17 mouse cellular contexts compared by ENCODE assay signal in the genomic region with DNA sequence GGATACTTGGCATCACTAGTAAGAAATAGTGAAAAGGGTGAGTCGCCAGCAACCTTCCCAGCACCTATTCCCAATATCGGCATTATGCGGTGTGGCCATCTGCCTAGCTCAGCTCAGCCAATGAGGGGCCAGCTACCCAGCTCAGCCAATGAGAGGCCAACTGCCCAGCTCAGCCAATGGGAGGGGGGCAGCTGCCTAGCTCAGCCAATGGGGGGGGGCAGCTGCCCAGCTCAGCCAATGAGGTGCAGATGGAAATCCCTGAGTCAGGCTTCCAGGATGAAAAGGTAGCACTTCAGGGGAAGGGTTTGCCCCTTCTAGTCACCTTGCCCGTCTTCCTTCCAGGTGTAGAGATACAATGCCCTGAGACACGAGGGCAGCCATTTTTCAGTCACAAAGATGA.
"Had no signal": no experiment of that assay in that cellular context is flagged by ENCODE, and none has a peak within 500 bp of the region (broad histone marks: within the 10 kb centered on the region; RNA-seq: fewer than 3 reads in every experiment).

No protein-coding gene starts in this region.

- H3K4me2 ChIP-seq: neural tube, embryonic 12.5 days; neural tube, embryonic 13.5 days; neural tube, embryonic 15.5 days; stomach, embryonic 15.5 days had no signal

- H3K4me3 ChIP-seq: neural tube, embryonic 12.5 days; neural tube, embryonic 13.5 days; neural tube, embryonic 15.5 days; stomach, embryonic 15.5 days had no signal

- DNase-seq: retina, postnatal 1 day; right cerebral cortex, adult 18-20 months; right cerebral cortex, postnatal 14 days; right cerebral cortex, postnatal 25 days; right cerebral cortex, postnatal 4 days; spleen, adult 18-20 months; thymus, adult 18-20 months; thymus, adult 2 months; thymus, postnatal 14 days; thymus, postnatal 25 days; thymus, postnatal 36 days; thymus, postnatal 4 days had no signal

- H3K4me1 ChIP-seq: neural tube, embryonic 12.5 days; neural tube, embryonic 15.5 days had no signal

- H3K9ac ChIP-seq: neural tube, embryonic 12.5 days; neural tube, embryonic 13.5 days; neural tube, embryonic 15.5 days; stomach, embryonic 15.5 days had no signal

- H3K27me3 ChIP-seq: neural tube, embryonic 12.5 days; neural tube, embryonic 13.5 days; neural tube, embryonic 15.5 days; stomach, embryonic 15.5 days had no signal

- H3K36me3 ChIP-seq: neural tube, embryonic 12.5 days; neural tube, embryonic 13.5 days; neural tube, embryonic 15.5 days; stomach, embryonic 15.5 days had no signal

- H3K9me3 ChIP-seq: neural tube, embryonic 12.5 days; neural tube, embryonic 13.5 days; neural tube, embryonic 15.5 days; stomach, embryonic 15.5 days had no signal

- H3K27ac ChIP-seq: neural tube, embryonic 12.5 days; neural tube, embryonic 13.5 days; neural tube, embryonic 15.5 days; stomach, embryonic 15.5 days; stomach, postnatal 0 days had no signal
